Mouse (Mus musculus) heart, embryonic 10.5 days (tissue): ENCODE measurements at regions not wholly inside any gene's neighbourhood (a gene's known extent, or its start where the extent isn't known, plus 50 kb on each side); places are given as distances from the start of the nearest gene placed in this dataset.

Experiments
- DNase-seq: peaks from one replicate; pipeline ENCODE4 v3.0.0-alpha.2; 2017; ENCODE audit warnings: low spot score
- H3K27ac ChIP-seq: fragments of 300-500 bp; sonication (generic); 2 replicates; pipeline ENCODE4 v1.5.1; 2016; ENCODE audit warnings: mild to moderate bottlenecking
- H3K27me3 ChIP-seq: fragments of 300-500 bp; sonication (generic); 2 replicates; pipeline ENCODE4 v1.6.1; 2016; ENCODE audit warnings: mild to moderate bottlenecking; ENCODE audit not compliant: poor library complexity, insufficient read depth, severe bottlenecking
- H3K36me3 ChIP-seq: fragments of 300-500 bp; sonication (generic); 2 replicates; pipeline ENCODE4 v1.6.1; 2016; ENCODE audit warnings: mild to moderate bottlenecking, moderate library complexity
- H3K4me1 ChIP-seq: fragments of 300-500 bp; sonication (generic); 2 replicates; pipeline ENCODE4 v1.6.1; 2016; ENCODE audit warnings: mild to moderate bottlenecking
- H3K4me3 ChIP-seq: fragments of 300-500 bp; sonication (generic); 2 replicates; pipeline ENCODE4 v1.5.1; 2016; ENCODE audit warnings: mild to moderate bottlenecking, moderate library complexity
- H3K9me3 ChIP-seq: fragments of 300-500 bp; sonication (generic); 2 replicates; pipeline ENCODE4 v1.6.1; 2016; ENCODE audit warnings: mild to moderate bottlenecking, moderate library complexity
- WGBS: fragments of 180-500 bp; shearing (Covaris S2); methylation state at CpG from one replicate; pipeline ENCODE4 v1.1.7; 2016; 5-methylcytosine and 5-hydroxymethylcytosine counted together

- DNase-seq = no peak
These were observed 793.2 kb upstream of the Fat3 start for GRCm38 (mm10) chr9:17294327-17294726.

DNA sequence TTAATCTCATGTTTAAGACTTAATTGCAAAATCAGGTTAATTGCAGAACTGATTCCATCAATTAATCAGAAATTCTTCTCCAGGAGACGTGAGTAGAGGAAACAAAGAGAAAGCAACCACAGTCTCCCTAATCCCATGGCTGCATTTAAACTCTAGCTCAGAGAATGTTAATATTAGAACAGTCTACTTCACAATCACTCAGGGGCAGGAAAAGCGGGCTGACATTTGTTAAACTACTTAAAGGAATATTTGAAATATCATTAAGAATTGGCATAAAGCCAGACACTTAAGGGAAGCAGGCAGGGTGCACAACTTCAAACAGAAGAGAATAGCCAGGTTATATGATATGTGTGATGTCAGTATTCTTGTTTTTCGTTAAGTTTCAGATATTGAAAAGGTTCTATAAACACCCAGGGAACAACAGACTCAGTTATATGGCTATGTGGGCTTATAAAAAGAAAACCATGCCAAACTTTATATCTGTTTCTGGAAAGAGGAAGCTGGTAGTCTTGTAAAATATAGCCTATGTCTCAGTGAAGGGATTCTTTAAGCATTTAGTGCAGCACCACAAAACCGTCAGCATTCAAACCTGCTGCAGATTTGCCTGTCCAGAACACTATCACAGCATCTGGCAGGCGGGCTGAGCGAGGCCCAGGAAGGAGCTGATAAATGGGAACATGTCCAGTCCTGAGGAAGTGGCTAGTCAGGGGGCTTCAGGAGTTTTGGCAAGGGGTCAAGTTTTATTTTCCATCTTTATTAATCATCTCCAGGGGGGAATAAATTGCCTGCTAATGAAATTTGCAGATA is 787.9 kb upstream of the Fat3 start:
- DNase-seq = no peak
- Histone ChIP-seq H3K27me3 (no peaks in the 10 kb centered on the region), H3K4me1 (no peaks in the 10 kb centered on the region), H3K9me3 (no peaks in the 10 kb centered on the region), H3K27ac (no peak overlapping the region), H3K36me3 (no peaks in the 10 kb centered on the region), H3K4me3 (no peak overlapping the region)
- 59% methylated on average over 6 of the region's 6 CpGs for whole genome bisulfite sequencing

More at GRCm38 (mm10) chr9:17294327-17294726, 793.2 kb upstream of the Fat3 start:
- Histone ChIP-seq H3K4me3 (no peak overlapping the region), H3K27me3 (no peaks in the 10 kb centered on the region), H3K4me1 (no peaks in the 10 kb centered on the region), H3K27ac (no peak overlapping the region), H3K9me3 (no peaks in the 10 kb centered on the region), H3K36me3 (no peaks in the 10 kb centered on the region)
- WGBS = 77% methylated on average over 1 of the region's 1 CpGs

DNA sequence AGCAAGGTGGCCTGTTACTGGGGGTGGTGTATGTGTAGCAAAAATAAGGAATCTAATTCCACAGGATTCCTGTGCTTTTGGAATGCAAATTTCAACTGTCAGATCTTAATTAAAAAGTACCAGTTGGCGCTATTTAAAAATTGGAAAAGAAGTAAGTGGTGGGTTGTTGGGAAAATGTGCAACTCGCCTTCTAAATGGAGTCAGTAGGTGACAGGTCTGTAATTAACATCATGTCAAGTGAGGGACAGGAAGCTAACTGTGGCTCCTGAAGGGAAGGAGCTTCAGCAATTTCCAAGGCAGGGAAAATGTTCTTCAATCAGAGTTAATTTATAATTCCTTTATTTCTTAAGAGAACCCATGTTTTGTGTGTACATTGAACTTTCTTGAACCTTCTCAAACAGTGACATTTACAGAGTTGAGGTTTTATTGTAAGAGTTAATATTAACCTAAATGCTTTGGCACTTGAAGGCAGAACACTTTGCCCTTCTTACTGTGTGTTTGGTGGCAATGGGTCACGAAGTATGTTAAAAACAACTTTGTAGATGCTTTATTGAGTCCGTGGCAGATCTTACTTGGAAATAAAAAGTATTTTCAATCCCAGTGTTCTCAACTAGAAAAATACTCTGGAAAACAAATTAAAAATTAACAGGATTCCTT is 778.4 kb upstream of the Fat3 start:
- H3K9me3 ChIP-seq = no peaks in the 10 kb centered on the region
- H3K4me1 ChIP-seq = no peaks in the 10 kb centered on the region
- no peaks in the 10 kb centered on the region for H3K27me3 ChIP-seq
- 75% methylated on average over 4 of the region's 4 CpGs for WGBS
- no peak overlapping the region for H3K4me3 ChIP-seq
- no peaks in the 10 kb centered on the region for H3K36me3 ChIP-seq
- DNase-seq = no peak
- H3K27ac ChIP-seq = no peak overlapping the region

DNA sequence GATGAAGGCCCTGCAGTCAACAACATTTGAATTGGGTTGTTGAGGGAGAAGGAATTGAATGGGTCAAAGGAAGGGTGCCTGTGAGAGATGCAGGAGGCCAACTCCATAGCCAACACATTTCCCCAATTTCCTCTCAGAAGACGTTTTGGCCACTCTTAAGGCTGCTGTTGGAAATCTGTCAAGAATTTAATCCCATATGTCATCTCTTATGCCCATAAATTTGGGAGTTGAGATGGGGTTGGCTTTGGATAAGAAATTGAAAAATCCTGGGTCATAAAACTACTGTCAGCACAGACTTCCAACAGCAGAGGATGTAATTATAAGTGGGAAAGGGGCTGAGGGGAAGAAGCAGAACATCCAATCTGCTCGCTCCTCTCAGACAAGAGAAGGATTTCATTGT is 771.5 kb upstream of the Fat3 start:
- DNase-seq = no peak
- no peaks in the 10 kb centered on the region for H3K9me3 ChIP-seq
- WGBS = 63% methylated on average over 2 of the region's 2 CpGs

GRCm38 (mm10) chr9:17269624-17270023 is 768.5 kb upstream of the Fat3 start:
- Histone ChIP-seq H3K27ac (no peak overlapping the region), H3K4me1 (no peaks in the 10 kb centered on the region), H3K9me3 (no peaks in the 10 kb centered on the region), H3K36me3 (no peaks in the 10 kb centered on the region), H3K27me3 (no peaks in the 10 kb centered on the region), H3K4me3 (no peak overlapping the region)
- no peak for DNase-seq
- WGBS = 44% methylated on average over 1 of the region's 1 CpGs

More for the DNA sequence above, 771.5 kb upstream of the Fat3 start:
- Histone ChIP-seq H3K36me3 (no peaks in the 10 kb centered on the region), H3K27ac (no peak overlapping the region), H3K27me3 (no peaks in the 10 kb centered on the region), H3K4me3 (no peak overlapping the region), H3K4me1 (no peaks in the 10 kb centered on the region)

DNA sequence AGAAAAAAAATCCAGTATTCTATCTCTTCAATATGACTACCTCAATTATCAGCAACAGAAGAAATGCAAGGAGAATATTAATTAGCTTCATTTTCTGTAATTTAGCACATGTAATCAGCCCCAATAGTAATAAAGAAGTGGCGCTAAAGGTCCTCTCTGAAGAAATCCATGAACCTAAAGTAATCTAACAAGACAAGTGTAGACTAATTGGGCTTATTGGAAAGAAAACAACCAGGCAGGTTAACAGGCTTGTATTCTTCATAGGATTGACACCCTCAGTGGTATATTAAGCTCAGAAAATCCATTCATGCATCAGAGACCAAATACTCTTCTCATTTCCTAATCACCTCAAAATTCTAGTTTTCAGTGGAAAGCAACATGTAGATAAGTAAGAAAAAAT is 756.1 kb upstream of the Fat3 start:
- WGBS = 78% methylated on average over 1 of the region's 1 CpGs

GRCm38 (mm10) chr9:17227091-17227481 is 726.0 kb upstream of the Fat3 start:
- H3K27me3 ChIP-seq = no peaks in the 10 kb centered on the region
- H3K4me1 ChIP-seq = no peaks in the 10 kb centered on the region
- H3K27ac ChIP-seq = no peak overlapping the region
- WGBS = 83% methylated on average over 4 of the region's 4 CpGs
- H3K36me3 ChIP-seq = no peaks in the 10 kb centered on the region
- H3K4me3 ChIP-seq = no peak overlapping the region
- no peak for DNase-seq
- no peaks in the 10 kb centered on the region for H3K9me3 ChIP-seq

More for the DNA sequence above, 756.1 kb upstream of the Fat3 start:
- Histone ChIP-seq H3K27ac (no peak overlapping the region), H3K4me1 (no peaks in the 10 kb centered on the region), H3K4me3 (no peak overlapping the region), H3K27me3 (no peaks in the 10 kb centered on the region), H3K36me3 (no peaks in the 10 kb centered on the region), H3K9me3 (no peaks in the 10 kb centered on the region)
- DNase-seq = no peak

DNA sequence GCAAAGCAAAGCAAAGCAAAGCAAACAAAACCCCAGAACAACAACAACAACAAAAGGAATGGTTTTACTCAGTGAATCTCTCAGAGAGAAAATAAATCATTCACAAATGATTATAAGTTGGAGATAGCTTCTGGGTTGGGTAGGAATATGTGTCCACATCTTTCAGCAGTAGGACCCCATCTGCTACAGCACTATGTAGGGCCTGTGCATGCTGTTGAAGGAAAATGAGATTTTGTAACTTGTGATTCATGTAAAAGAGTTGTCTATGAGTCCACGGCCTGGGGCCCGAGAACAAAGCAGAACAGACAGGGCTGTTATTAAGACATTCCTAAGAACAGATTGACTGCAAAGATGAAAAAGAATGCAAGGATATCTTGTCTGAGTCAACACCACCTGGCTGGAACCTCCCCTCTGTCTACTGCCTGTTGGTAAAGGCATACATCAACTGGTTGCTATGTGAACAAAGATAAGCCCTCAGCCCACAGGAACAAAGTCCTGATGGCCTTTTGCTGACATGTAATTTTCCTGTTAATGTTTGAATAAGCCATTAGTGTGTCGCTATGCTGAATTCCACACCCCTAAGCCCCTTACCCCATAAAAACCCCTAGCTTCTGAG is 725.5 kb upstream of the Fat3 start:
- WGBS = 60% methylated on average over 3 of the region's 3 CpGs
- Histone ChIP-seq H3K9me3 (no peaks in the 10 kb centered on the region), H3K36me3 (no peaks in the 10 kb centered on the region), H3K4me3 (no peak overlapping the region), H3K4me1 (no peaks in the 10 kb centered on the region), H3K27me3 (no peaks in the 10 kb centered on the region), H3K27ac (no peak overlapping the region)
- peak; percentile 69 for DNase-seq

GRCm38 (mm10) chr9:17195339-17195738 is 694.3 kb upstream of the Fat3 start:
- DNase-seq = no peak
- H3K27me3 ChIP-seq = no peaks in the 10 kb centered on the region

DNA sequence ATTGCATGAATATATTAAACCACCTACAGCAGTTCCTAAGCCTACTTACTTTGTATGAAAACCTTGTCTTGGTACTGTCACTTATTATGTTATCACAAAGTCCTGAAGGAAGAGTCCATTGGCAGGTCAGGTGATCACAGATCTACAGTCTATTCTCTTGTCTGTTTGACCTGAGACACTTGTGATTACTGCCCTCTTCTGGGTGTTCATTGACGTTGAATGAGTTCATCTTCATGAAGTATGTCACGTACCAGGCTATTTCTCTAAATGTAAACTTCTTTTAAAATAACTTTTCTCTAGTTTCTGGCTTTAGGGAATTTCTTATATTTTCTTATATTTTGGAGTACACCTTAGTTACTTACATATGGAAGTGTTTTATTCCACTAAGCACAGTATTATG is 688.5 kb upstream of the Fat3 start:
- Histone ChIP-seq H3K36me3 (no peaks in the 10 kb centered on the region), H3K4me3 (no peak overlapping the region), H3K27me3 (no peaks in the 10 kb centered on the region), H3K27ac (no peak overlapping the region), H3K9me3 (no peaks in the 10 kb centered on the region), H3K4me1 (no peaks in the 10 kb centered on the region)
- no peak for DNase-seq
- 74% methylated on average over 2 of the region's 2 CpGs for WGBS

More at GRCm38 (mm10) chr9:17195339-17195738, 694.3 kb upstream of the Fat3 start:
- Histone ChIP-seq H3K9me3 (no peaks in the 10 kb centered on the region), H3K27ac (no peak overlapping the region), H3K4me3 (no peak overlapping the region), H3K4me1 (no peaks in the 10 kb centered on the region), H3K36me3 (no peaks in the 10 kb centered on the region)

DNA sequence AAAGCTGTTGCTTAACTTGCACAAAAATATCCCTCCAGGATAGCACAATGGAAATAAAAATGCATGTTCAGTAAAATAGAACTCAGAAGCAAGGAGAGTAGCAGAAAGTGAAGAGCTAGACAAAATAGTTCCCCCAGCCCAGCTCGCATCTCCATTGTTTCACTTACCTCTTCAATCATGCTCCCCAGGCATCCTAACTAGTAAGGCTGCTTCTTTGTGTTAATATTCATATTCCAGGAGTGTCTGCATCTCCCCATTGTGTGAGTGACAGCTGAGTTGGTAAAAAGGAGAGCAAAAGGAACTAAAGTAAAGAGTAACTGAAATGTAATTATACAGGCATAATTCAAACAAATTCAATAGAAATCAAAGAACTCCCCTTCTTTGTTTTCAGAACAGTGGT is 667.1 kb upstream of the Fat3 start:
- WGBS = 74% methylated on average over 1 of the region's 1 CpGs
- Histone ChIP-seq H3K4me1 (no peaks in the 10 kb centered on the region), H3K27me3 (no peaks in the 10 kb centered on the region), H3K9me3 (no peaks in the 10 kb centered on the region), H3K27ac (no peak overlapping the region), H3K4me3 (no peak overlapping the region), H3K36me3 (no peaks in the 10 kb centered on the region)
- no peak for DNase-seq

GRCm38 (mm10) chr9:17166331-17166730 is 665.2 kb upstream of the Fat3 start:
- Histone ChIP-seq H3K4me1 (no peaks in the 10 kb centered on the region), H3K27ac (no peak overlapping the region), H3K36me3 (no peaks in the 10 kb centered on the region), H3K4me3 (no peak overlapping the region), H3K9me3 (no peaks in the 10 kb centered on the region), H3K27me3 (no peaks in the 10 kb centered on the region)
- WGBS = 90% methylated on average over 1 of the region's 1 CpGs
- DNase-seq = no peak
